In the genomic region with DNA sequence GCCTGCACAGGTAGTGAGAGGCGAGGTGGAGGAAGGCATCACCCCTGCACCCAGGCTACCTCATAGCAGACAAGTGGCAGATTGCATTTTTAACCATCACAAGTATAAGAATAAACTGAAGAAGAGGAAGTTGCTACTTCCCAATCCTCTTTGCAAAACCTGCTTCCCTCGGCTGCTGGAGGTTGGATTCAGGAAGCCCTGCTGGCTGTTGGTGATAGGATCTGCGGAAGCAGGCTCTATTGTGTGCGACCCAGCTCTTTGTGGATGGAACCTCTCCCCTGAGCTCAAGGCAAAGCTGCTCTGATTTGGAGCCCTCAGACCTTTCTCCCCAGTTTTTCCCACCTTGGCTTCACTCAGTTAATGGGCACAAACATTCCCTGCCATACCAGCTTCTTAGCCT, we compare ENCODE assay signal across 8 mouse cellular contexts.
DNase-seq lines count a peak whose midpoint lies in the region; ATAC-seq and TF ChIP-seq lines count a peak whose summit lies in the region.

No protein-coding gene starts in this region.

- TF ChIP-seq CTCF in layer of hippocampus, adult 2 months (conservative IDR thresholded peaks at IDR 0.05), result no peak
- TF ChIP-seq CTCF in thymus, adult 2 months (IDR thresholded peaks at IDR 0.05; ENCODE audit: borderline replicate concordance, control insufficient read depth, extremely low read depth, insufficient read depth, low read length, poor library complexity), result no peak

- 0 out of 2 replicates have a peak overlapping the region, but pooled peaks have one; percentile 23 for H3K27ac ChIP-seq in layer of hippocampus, adult 2 months
- H3K27ac ChIP-seq in heart, embryonic 11.5 days (ENCODE audit: low read depth, low read length), result peak overlapping the region; percentile 67
- no peak overlapping the region for H3K27ac ChIP-seq in thymus, adult 2 months (ENCODE audit: control insufficient read depth, insufficient read depth, low read length)

- WGBS in heart, embryonic 11.5 days (ENCODE audit: insufficient replicate concordance), result 51% methylated on average over 4 of the region's 4 CpGs
- WGBS in thymus, adult 2 months, result 79% methylated on average over 4 of the region's 4 CpGs

- no peak for TF ChIP-seq POLR2A in thymus, adult 2 months (IDR thresholded peaks at IDR 0.05; ENCODE audit: control insufficient read depth, extremely low read depth, insufficient read depth, low read length, poor library complexity)

- H3K27me3 ChIP-seq in heart, embryonic 11.5 days (ENCODE audit: control insufficient read depth, insufficient read depth, low read length), result no peaks in the 10 kb centered on the region
- H3K27me3 ChIP-seq in thymus, adult 2 months (ENCODE audit: control insufficient read depth, insufficient read depth, low read length), result no peaks in the 10 kb centered on the region

- no peaks in the 10 kb centered on the region for H3K9me3 ChIP-seq in heart, embryonic 11.5 days (replicated peaks; ENCODE audit: control insufficient read depth, low read length)

- H3K9ac ChIP-seq in heart, embryonic 11.5 days (ENCODE audit: low read depth, low read length), result no peak overlapping the region

- no peak overlapping the region for H3K4me3 ChIP-seq in layer of hippocampus, adult 2 months
- H3K4me3 ChIP-seq in heart, embryonic 11.5 days (ENCODE audit: low read depth, low read length), result no peak overlapping the region
- no peak overlapping the region for H3K4me3 ChIP-seq in thymus, adult 2 months (ENCODE audit: control insufficient read depth, insufficient read depth, low read length)

- H3K4me1 ChIP-seq in heart, embryonic 11.5 days (ENCODE audit: control insufficient read depth, insufficient read depth, low read length), result peaks cover 12% of the 10 kb centered on the region
- H3K4me1 ChIP-seq in thymus, adult 2 months (replicated peaks; ENCODE audit: control insufficient read depth, insufficient read depth, low read length), result peaks cover 36% of the 10 kb centered on the region

- DNase-seq in layer of hippocampus, adult 2 months (ENCODE audit: low spot score in 2 of 2), result no peak
- no peak for DNase-seq in layer of hippocampus, adult 18-20 months (ENCODE audit: low spot score in 2 of 2)
- DNase-seq in kidney, postnatal 36 days, result peak; percentile 24 to 42
- no peak for DNase-seq in layer of hippocampus, adult 9-11 months
- no peak for DNase-seq in urinary bladder, adult 2 months (ENCODE audit: low spot score)
- no peak for DNase-seq in thymus, adult 2 months

- ATAC-seq in heart, embryonic 11.5 days (replicated peaks; ENCODE audit: insufficient number of reproducible peaks, low FRiP score, low TSS enrichment), result no peak
- ATAC-seq in megakaryocyte progenitor cell, adult 5-6 weeks (replicated peaks; ENCODE audit: poor library complexity), result peak; percentile 71

- peaks cover 6% of the 10 kb centered on the region; the same call in 1 of the 2 replicates for H3K36me3 ChIP-seq in heart, embryonic 11.5 days (ENCODE audit: control insufficient read depth, insufficient read depth, low read length)
- peaks cover 12% of the 10 kb centered on the region for H3K36me3 ChIP-seq in thymus, adult 2 months (ENCODE audit: control insufficient read depth, insufficient read depth, low read length)

- H3K4me2 ChIP-seq in heart, embryonic 11.5 days, result no peak overlapping the region

Comparison
In these comparisons a context has a peak if more than half of its experiments do, and no peak if none do; other contexts are left out.
1. DNase-seq: peak in kidney, postnatal 36 days (2 of 2); none in layer of hippocampus, adult 2 months (0 of 2), layer of hippocampus, adult 18-20 months (0 of 2), layer of hippocampus, adult 9-11 months (single experiment), urinary bladder, adult 2 months (single experiment) and thymus, adult 2 months (single experiment).